Mouse (Mus musculus) heart, postnatal 36 days (tissue): ENCODE measurements around the gene Lsm7. TPM values are rescaled to one million over a fixed set of nuclear protein-coding genes. Genes with fewer than 3 reads are reported as not detected.
A peak's percentile ranks its signal among the peaks of the same experiment; 100 is the strongest.
"Not testable (repeated sequence)": the region's sequence is repeated elsewhere in the genome, so short reads cannot be mapped to it uniquely, and the experiment has no call there.

Source experiments
- DNase-seq, 2 experiments: peaks; one replicate each; pipeline ENCODE4 v3.0.0; 2021 to 2022
- intact Hi-C: fragments of 180-260 bp; cut with DNase I; formaldehyde crosslinking; loops from one replicate; pipeline ENCODE4 v1.15.1; 2025
- total RNA-seq, 2 experiments: library from RNA; stranded (reverse); gene quantifications; 2 replicates each; pipeline ENCODE4 v1.2.3; 2021

The Lsm7 gene
- total RNA-seq, 2 experiments from 2014 or later: 19.6 to 25.4 TPM

GRCm38 (mm10) chr10:80839848-80840247, 15.2 kb downstream of the Lsm7 start:
- DNase-seq: no peak
- intact Hi-C loops: no loop called here

- intact Hi-C loops: no loop called here
- DNase-seq: no peak
Observed at GRCm38 (mm10) chr10:80838346-80838912, 16.6 kb downstream of the Lsm7 start.

GRCm38 (mm10) chr10:80837827-80838226, 17.2 kb downstream of the Lsm7 start:
- DNase-seq: peak in 1 of 2 experiments; percentile 33
- intact Hi-C loops: no loop called here

GRCm38 (mm10) chr10:80836949-80837379, 18.0 kb downstream of the Lsm7 start:
- intact Hi-C loops: no loop called here
- no peak for DNase-seq

GRCm38 (mm10) chr10:80835617-80836016, 19.4 kb downstream of the Lsm7 start:
- intact Hi-C loops: no loop called here
- DNase-seq: no peak

- intact Hi-C loops: no loop called here
- DNase-seq: no peak
Observed at GRCm38 (mm10) chr10:80832818-80833217, 22.2 kb downstream of the Lsm7 start.

- DNase-seq: peak in 1 of 2 experiments; percentile 29
- intact Hi-C loops: loop anchor here (2.0 kb wide), 1 partner anchor 22 kb away; no protein-coding TSS in a partner anchor
Observed at GRCm38 (mm10) chr10:80831136-80831535, 23.9 kb downstream of the Lsm7 start.

GRCm38 (mm10) chr10:80829359-80830278, 25.4 kb downstream of the Lsm7 start:
- DNase-seq: no peak
- intact Hi-C loops: loop anchor here (2.0 to 5.0 kb wide), 2 partner anchors 23 to 168 kb away; no protein-coding TSS in a partner anchor

- intact Hi-C loops: loop anchor here (5.0 kb wide), 1 partner anchor 169 kb away; no protein-coding TSS in a partner anchor
Observed at GRCm38 (mm10) chr10:80828587-80828986, 26.4 kb downstream of the Lsm7 start.

GRCm38 (mm10) chr10:80827870-80828420, 27.1 kb downstream of the Lsm7 start:
- intact Hi-C loops: loop anchor here (2.0 to 5.0 kb wide), 2 partner anchors 27 to 169 kb away; no protein-coding TSS in a partner anchor
- DNase-seq: no peak

More at GRCm38 (mm10) chr10:80828587-80828986, 26.4 kb downstream of the Lsm7 start:
- DNase-seq: not testable (repeated sequence)

GRCm38 (mm10) chr10:80827063-80827869, 27.7 kb downstream of the Lsm7 start:
- intact Hi-C loops: loop anchor here (2.0 to 5.0 kb wide), 2 partner anchors 26 to 170 kb away; no protein-coding TSS in a partner anchor
- no peak for DNase-seq

- DNase-seq: peak; percentile 98
- intact Hi-C loops: loop anchor here (2.0 to 5.0 kb wide), 2 partner anchors 26 to 171 kb away; no protein-coding TSS in a partner anchor
Observed at GRCm38 (mm10) chr10:80826151-80827062, 28.6 kb downstream of the Lsm7 start, which contains the start of gene Oaz1. Gene Oaz1 (plus strand): TSS chr10:80826656.

- no peak for DNase-seq
- intact Hi-C loops: loop anchor here (5.0 kb wide), 1 partner anchor 172 kb away; no protein-coding TSS in a partner anchor
Observed at GRCm38 (mm10) chr10:80824827-80825226, 30.2 kb downstream of the Lsm7 start.

GRCm38 (mm10) chr10:80823847-80824643, 31.0 kb downstream of the Lsm7 start:
- intact Hi-C loops: no loop called here

GRCm38 (mm10) chr10:80823316-80823715, 31.7 kb downstream of the Lsm7 start:
- intact Hi-C loops: no loop called here

More at GRCm38 (mm10) chr10:80823847-80824643, 31.0 kb downstream of the Lsm7 start:
- DNase-seq: no peak

GRCm38 (mm10) chr10:80822528-80822927, 32.5 kb downstream of the Lsm7 start:
- no peak for DNase-seq
- intact Hi-C loops: loop anchor here (1.0 kb wide), 2 partner anchors 53 to 58 kb away; no protein-coding TSS in a partner anchor

More at GRCm38 (mm10) chr10:80823316-80823715, 31.7 kb downstream of the Lsm7 start:
- no peak for DNase-seq

GRCm38 (mm10) chr10:80821991-80822390, 33.0 kb downstream of the Lsm7 start:
- DNase-seq: no peak
- intact Hi-C loops: loop anchor here (1.0 kb wide), 2 partner anchors 53 to 58 kb away; no protein-coding TSS in a partner anchor

- intact Hi-C loops: no loop called here
- no peak for DNase-seq
Observed at GRCm38 (mm10) chr10:80819406-80819805, 35.6 kb downstream of the Lsm7 start.
